Mouse (Mus musculus) right cerebral cortex, postnatal 25 days (tissue): ENCODE data around the gene Tbc1d22a.
"Not testable (repeated sequence)": the region's sequence is repeated elsewhere in the genome, so short reads cannot be mapped to it uniquely, and the experiment has no call there.

ENCODE experiments used
- DNase-seq: peaks from one replicate; pipeline ENCODE4 v3.0.0; 2022

Gene Tbc1d22a

DNA sequence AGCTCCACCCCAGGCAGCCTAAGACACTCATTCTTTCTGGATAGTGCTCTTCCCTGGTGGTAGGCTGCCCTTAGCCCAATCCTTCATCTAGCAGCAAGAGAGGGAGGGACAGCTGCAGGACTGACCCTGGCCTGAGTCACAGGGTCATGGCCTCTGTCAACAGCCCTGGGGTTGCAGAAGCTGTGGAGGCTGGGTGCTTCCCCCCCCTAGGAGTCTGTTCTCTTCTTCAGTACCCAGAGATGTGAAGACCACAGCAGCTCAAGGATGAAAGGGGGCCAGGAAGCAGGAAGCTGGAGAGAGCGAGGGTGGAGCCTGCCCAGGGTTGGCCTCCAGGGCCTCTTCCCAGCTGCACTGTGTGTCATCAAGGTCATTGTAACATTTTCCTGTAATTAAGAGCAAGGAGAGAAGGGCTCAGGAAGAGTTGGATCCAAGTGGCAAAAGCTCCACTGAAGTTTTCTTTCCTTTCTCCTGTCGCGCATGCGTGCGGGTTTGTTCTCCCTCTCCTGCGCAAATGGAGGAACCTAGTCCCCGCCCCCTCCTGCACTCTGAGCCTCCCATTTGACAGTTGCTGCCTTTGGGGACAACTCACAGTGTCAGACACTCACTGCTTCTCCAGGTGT lies 10.2 kb upstream of the Tbc1d22a start:
- no peak for DNase-seq

GRCm38 (mm10) chr15:86205300-86205699 lies 9.0 kb upstream of the Tbc1d22a start:
- DNase-seq: no peak

DNA sequence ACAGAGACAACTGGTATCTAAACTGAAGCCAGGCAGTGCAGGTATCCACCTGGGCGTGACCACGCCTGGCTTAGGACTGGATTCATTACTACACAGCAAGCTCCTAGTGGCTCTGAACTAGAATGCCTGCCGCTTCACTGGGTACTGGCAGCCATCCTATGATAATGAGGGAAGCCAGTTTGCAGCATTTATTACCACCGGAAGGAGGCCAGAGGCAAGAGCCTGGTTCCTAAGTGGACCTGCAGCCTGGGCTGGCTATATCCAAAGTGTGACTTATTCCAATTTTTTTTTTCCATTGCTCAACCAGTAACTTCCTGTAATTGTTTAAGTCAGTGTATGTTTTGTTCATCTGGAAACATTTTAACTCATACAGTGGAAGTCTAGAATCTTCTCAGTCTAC lies 7.9 kb upstream of the Tbc1d22a start:
- DNase-seq: no peak

- DNase-seq: not testable (repeated sequence)
Measured at GRCm38 (mm10) chr15:86212193-86212592, 2.1 kb upstream of the Tbc1d22a start.

DNA sequence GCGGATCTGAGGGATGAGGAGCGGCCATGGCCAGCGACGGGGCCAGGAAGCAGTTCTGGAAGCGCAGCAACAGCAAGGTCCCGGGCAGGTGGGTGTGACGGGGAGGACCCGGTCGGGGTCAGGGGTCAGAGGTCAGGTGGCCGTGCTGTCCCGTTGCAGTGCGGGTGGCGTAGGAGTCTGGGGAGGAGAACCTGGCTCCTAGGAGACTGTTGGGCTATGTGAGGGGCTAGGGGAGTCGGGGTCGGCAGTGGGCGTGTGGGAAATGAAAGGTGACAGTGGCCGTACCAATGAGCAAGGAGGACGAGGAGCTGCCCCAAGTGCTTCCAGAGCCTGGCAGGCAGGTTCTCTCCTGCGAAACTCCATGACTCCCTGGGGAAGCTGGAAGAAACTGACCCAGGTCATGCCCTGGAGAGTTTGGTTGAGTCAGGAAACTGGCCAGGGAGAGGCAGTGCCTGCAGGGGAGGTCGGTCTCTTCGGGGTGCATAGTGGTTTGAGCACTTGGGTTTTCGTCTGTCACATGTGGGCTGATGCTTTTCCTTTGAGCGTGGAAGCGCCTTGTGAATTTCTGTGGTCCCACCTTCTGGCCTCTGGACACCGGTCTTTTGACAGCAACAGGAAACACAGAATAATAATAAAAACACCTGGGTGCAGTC lies 416 bp downstream of the Tbc1d22a start:
- DNase-seq: no peak

DNA sequence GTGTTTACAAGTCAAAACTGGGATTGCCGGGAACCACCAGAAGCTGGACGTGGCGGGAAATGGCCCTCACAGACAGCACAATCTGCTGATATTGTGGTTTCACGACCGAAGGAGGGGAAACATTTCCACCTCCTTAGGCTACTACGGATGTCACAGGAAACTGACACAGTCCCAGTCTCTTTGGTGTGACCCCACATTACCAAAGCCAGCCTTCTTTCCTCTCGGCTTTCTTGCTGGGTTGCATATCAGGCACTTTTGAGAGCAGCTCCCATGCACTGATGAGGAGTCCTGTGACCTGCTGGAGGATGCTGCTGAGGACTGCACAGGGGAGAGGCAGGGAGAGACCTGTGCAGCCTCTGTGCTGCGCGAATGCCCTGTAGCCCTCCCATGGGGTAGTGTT lies 2.4 kb downstream of the Tbc1d22a start:
- DNase-seq: not testable (repeated sequence)

- no peak for DNase-seq
Measured at GRCm38 (mm10) chr15:86219534-86220228, 5.4 kb downstream of the Tbc1d22a start.

GRCm38 (mm10) chr15:86220229-86220630 lies 6.0 kb downstream of the Tbc1d22a start:
- DNase-seq: no peak

- DNase-seq: no peak
Measured at GRCm38 (mm10) chr15:86220715-86221114, 6.5 kb downstream of the Tbc1d22a start.

DNA sequence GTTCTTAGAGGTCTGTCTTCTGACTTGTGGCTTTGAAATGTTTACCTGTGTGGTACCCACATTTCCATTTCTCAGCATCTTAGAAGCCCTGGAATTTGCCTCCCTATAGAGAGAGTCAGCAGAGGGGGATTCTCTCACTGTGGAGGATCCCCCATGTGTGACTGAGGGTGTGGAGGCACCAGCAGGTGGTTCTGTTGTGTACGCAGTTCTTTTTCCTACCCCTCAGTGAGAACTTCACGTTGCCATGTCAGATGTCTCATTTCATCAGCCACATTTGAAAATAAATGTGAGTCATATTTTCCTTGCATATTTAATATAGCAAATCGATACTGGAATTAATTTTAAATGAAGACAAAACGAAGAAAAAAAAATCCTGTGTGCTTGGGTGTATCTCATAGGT lies 7.1 kb downstream of the Tbc1d22a start:
- no peak for DNase-seq

GRCm38 (mm10) chr15:86221901-86222300 lies 7.6 kb downstream of the Tbc1d22a start:
- DNase-seq: not testable (repeated sequence)

- DNase-seq: peak; percentile 67
Measured at GRCm38 (mm10) chr15:86224972-86225551, 10.8 kb downstream of the Tbc1d22a start.

- no peak for DNase-seq
Measured at GRCm38 (mm10) chr15:86226221-86226620, 12.0 kb downstream of the Tbc1d22a start.

- DNase-seq: no peak
Measured at GRCm38 (mm10) chr15:86226968-86227367, 12.7 kb downstream of the Tbc1d22a start.

GRCm38 (mm10) chr15:86228186-86228585 lies 13.9 kb downstream of the Tbc1d22a start:
- no peak for DNase-seq

- DNase-seq: no peak
Measured at GRCm38 (mm10) chr15:86229088-86229487, 14.8 kb downstream of the Tbc1d22a start.

- no peak for DNase-seq
Measured at GRCm38 (mm10) chr15:86229623-86230022, 15.4 kb downstream of the Tbc1d22a start.

GRCm38 (mm10) chr15:86231170-86231569 lies 16.9 kb downstream of the Tbc1d22a start:
- no peak for DNase-seq

GRCm38 (mm10) chr15:86231831-86232512 lies 17.7 kb downstream of the Tbc1d22a start:
- DNase-seq: no peak

GRCm38 (mm10) chr15:86234001-86234400 lies 19.7 kb downstream of the Tbc1d22a start:
- no peak for DNase-seq

- DNase-seq: peak; percentile 66
Measured at GRCm38 (mm10) chr15:86234517-86235441, 20.5 kb downstream of the Tbc1d22a start.

DNA sequence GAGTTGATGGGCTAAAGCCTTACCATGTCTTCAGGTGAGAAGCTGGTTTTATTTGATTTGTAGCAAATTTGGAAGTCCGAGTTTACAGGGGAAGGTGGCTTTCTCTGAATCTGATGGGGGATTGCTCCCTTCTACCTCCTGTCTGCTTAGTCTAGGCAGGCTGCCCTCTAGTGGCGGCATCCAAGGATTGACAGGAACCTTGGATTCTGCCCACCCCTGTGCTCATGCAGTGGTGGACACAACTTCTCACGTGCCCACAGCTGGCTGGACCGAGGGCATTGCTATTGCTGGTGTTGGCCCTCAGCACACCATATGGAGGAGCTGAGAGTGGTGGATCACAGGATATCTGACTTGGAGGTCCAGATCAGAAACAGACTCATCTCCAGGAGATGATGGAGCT lies 22.0 kb downstream of the Tbc1d22a start:
- DNase-seq: peak; percentile 50
